Mouse (Mus musculus) stomach, embryonic 16.5 days (tissue): ENCODE data around the gene Cacna2d2. TPM values are rescaled to one million over a fixed set of nuclear protein-coding genes. Genes with fewer than 3 reads are reported as not detected.

ENCODE experiments used
- ATAC-seq: fragments of 200-750 bp; cut with Nextera tagmentation; 2 replicates; pipeline ENCODE4 v1.8.0; 2017; ENCODE audit warnings: moderate number of reproducible peaks, moderate TSS enrichment; ENCODE audit not compliant: insufficient read depth, low FRiP score
- H3K27ac ChIP-seq: fragments of 300-500 bp; sonication (generic); 2 replicates; pipeline ENCODE4 v1.5.1; 2014; ENCODE audit warnings: low read length
- H3K27me3 ChIP-seq: fragments of 300-500 bp; sonication (generic); 2 replicates; pipeline ENCODE4 v1.6.1; 2014; ENCODE audit warnings: low read length, control low read depth, mixed read lengths; ENCODE audit not compliant: control insufficient read depth, insufficient read depth
- H3K36me3 ChIP-seq: fragments of 300-500 bp; sonication (generic); 2 replicates; pipeline ENCODE4 v1.6.1; 2014; ENCODE audit warnings: low read length; ENCODE audit not compliant: control insufficient read depth, insufficient read depth
- H3K4me1 ChIP-seq: fragments of 300-500 bp; sonication (generic); 2 replicates; pipeline ENCODE4 v1.6.1; 2014; ENCODE audit warnings: low read length, control low read depth, mixed read lengths; ENCODE audit not compliant: control insufficient read depth, insufficient read depth
- H3K4me2 ChIP-seq: fragments of 300-500 bp; sonication (generic); 2 replicates; pipeline ENCODE4 v1.6.1; 2014; ENCODE audit warnings: low read depth, low read length, mixed read lengths
- H3K4me3 ChIP-seq: fragments of 300-500 bp; sonication (generic); replicated peaks from 2 replicates; pipeline ENCODE4 v1.5.1; 2014; ENCODE audit warnings: mild to moderate bottlenecking, low read length
- H3K9ac ChIP-seq: fragments of 300-500 bp; sonication (generic); 2 replicates; pipeline ENCODE4 v1.6.1; 2014; ENCODE audit warnings: low read length
- H3K9me3 ChIP-seq: fragments of 300-500 bp; sonication (generic); replicated peaks from 2 replicates; pipeline ENCODE4 v1.6.1; 2016; ENCODE audit warnings: low read length, control low read depth; ENCODE audit not compliant: control insufficient read depth
- WGBS: fragments of 180-500 bp; shearing (Covaris S2); extraction: QIAGEN DNeasy Blood & Tissue Kit; methylation state at CpG from one replicate; pipeline ENCODE4 v1.1.7; 2014; 5-methylcytosine and 5-hydroxymethylcytosine counted together
- polyA plus RNA-seq: library from polyadenylated mRNA; unstranded; fragments of >200 nt; fragmentation: Nextera tagmentation; extraction: Ambion mirVana; gene quantifications from 2 replicates; pipeline ENCODE4 v1.2.1, GENCODE M21; 2015

Gene Cacna2d2
- polyA plus RNA-seq, 1 experiment from 2014 or later, result 0.19 TPM

DNA sequence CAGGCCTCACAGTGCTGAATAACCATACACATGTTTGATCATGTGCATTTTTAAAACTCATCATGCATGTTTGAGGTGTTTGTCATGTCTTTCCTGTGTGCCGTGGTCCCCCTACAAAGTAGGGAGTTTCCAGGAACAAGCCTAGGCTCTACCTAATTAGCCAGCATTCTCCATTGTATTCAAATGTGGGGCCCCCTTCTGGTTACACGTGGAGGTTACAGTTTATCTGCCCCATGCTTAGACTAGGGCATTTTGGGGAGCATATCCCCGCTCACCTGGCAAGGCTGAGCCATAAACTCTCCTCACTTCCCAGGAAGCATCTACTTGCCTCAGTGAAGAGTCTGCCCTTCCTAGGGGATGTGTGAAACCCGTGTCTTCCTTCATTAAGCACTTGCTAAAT is 3.0 kb upstream of the Cacna2d2 start:
- Histone ChIP-seq H3K27ac (no peak overlapping the region), H3K36me3 (no peaks in the 10 kb centered on the region), H3K4me3 (no peak overlapping the region), H3K4me1 (peaks cover 8% of the 10 kb centered on the region; the same call in 1 of the 2 replicates), H3K9ac (no peak overlapping the region), H3K9me3 (no peaks in the 10 kb centered on the region), H3K27me3 (peaks cover 44% of the 10 kb centered on the region), H3K4me2 (no peak overlapping the region)
- no peak for ATAC-seq
- 33% methylated on average over 4 of the region's 4 CpGs for WGBS

DNA sequence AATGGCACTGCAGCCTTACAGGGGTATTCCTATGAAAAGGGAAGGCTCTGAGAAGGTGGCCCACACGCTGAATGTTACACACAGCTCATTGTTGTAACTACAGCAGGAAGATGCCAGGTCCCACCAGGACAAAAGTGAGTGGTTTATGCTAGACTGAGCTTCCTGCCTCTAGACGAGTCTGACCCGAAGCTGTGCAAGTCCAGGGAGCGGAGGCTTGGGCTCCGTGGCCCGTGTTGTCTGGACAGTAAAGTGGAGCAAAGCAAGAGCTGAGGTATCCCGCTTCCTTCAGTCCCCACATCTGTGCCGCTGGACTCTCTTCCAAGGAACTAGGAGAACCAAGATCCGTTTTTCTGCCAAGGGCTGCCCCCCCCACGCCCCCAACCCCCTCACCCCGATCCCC is 444 bp upstream of the Cacna2d2 start:
- H3K27me3 ChIP-seq, result peaks cover 68% of the 10 kb centered on the region
- 27% methylated on average over 11 of the region's 11 CpGs for WGBS

DNA sequence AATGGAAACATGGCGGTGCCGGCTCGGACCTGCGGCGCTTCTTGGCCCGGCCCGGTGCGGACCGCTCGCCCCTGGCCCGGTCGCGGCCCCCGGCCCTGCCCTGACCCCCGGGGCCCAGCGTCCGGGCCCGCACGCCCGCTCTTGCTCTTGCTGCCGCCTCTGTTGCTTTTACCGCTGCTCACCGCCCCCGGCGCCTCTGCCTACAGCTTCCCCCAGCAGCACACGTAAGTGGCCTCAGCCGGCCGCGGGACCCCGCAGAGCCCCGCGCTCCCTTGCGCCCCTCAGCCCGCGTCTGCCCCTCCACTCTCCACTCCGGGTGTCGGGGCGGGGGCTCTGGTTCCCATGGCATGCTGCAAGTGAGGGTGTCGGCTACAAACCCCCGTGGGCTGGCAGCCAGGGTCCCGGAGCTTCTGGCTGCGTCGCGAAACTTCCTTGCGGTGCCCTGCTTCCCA is 674 bp downstream of the Cacna2d2 start:
- Histone ChIP-seq H3K27ac (no peak overlapping the region), H3K36me3 (no peaks in the 10 kb centered on the region), H3K9ac (peak overlapping the region; percentile 69), H3K27me3 (peaks cover 68% of the 10 kb centered on the region), H3K4me1 (peaks cover 8% of the 10 kb centered on the region; the same call in 1 of the 2 replicates), H3K4me2 (peak overlapping the region; percentile 98), H3K9me3 (no peaks in the 10 kb centered on the region), H3K4me3 (peak overlapping the region; percentile 63)
- WGBS, result 1% methylated on average over 35 of the region's 45 CpGs
- ATAC-seq, result peak; percentile 38; the same call in 1 of the 2 replicates

More for the DNA sequence above, 444 bp upstream of the Cacna2d2 start:
- H3K36me3 ChIP-seq, result no peaks in the 10 kb centered on the region
- H3K27ac ChIP-seq, result no peak overlapping the region
- no peak overlapping the region; the same call in 1 of the 2 replicates for H3K4me3 ChIP-seq
- H3K4me1 ChIP-seq, result peaks cover 8% of the 10 kb centered on the region; the same call in 1 of the 2 replicates
- no peak overlapping the region for H3K4me2 ChIP-seq
- no peaks in the 10 kb centered on the region for H3K9me3 ChIP-seq
- no peak overlapping the region for H3K9ac ChIP-seq
- ATAC-seq, result no peak

DNA sequence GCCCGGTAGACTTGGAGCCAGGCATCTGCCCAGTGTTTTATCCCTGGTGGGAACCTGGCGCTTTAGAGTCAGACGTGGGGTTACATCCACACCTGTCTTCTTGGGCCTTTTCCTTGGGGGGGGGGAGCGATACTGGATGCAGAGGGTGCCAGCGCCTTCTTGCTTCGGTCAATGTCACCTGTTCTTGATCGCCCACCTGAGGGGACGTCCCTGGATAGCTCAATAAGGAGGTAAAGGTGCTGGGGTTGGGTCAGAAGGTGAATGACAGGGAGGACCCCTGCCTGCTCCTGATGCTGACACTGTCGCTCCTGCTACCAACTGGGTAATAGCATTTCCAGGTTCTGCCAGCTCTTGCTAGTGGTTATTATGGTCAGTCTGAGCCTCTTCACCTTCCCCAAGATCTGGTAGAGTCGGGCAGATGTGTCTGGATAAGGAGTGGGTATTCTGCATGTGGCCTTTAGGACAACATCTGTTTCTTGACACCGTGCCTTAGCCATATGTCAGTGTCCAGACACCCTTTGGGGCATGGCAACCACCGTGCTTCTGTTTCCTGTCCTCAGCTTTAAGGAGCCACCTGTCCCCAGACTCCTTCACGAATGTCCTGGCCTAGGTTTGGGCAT is 1.4 kb downstream of the Cacna2d2 start:
- H3K27me3 ChIP-seq, result peaks cover 68% of the 10 kb centered on the region
- H3K27ac ChIP-seq, result no peak overlapping the region
- H3K4me3 ChIP-seq, result peak overlapping the region; percentile 63; the same call in 1 of the 2 replicates
- H3K4me1 ChIP-seq, result peaks cover 8% of the 10 kb centered on the region; the same call in 1 of the 2 replicates
- H3K36me3 ChIP-seq, result no peaks in the 10 kb centered on the region
- WGBS, result 12% methylated on average over 13 of the region's 13 CpGs
- H3K4me2 ChIP-seq, result peak overlapping the region; percentile 98
- peak overlapping the region; percentile 69; the same call in 1 of the 2 replicates for H3K9ac ChIP-seq
- H3K9me3 ChIP-seq, result no peaks in the 10 kb centered on the region
- no peak for ATAC-seq

DNA sequence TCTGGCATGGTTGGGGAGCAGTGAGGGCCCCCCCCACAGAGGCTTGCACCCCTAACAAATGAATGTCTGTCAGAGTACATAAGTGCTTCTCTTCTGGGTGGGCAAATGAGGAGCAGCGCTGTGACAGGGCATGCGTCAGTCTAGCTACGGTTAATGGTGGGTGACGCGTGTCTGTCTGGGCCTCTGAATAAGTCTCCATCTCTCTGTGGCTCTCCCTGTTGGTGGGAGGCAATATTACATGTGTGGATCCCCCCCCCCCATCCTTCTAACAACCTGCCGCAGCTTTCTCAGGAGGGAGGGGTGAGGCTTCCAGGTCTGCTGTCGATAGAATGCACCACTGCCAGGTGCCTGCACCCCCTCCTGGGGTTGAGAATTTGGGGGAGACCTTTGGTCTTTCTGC is 3.7 kb downstream of the Cacna2d2 start:
- H3K9ac ChIP-seq, result no peak overlapping the region
- H3K27ac ChIP-seq, result no peak overlapping the region
- H3K4me3 ChIP-seq, result no peak overlapping the region
- 76% methylated on average over 7 of the region's 7 CpGs for WGBS
- H3K4me1 ChIP-seq, result peaks cover 8% of the 10 kb centered on the region; the same call in 1 of the 2 replicates
- ATAC-seq, result no peak
- no peaks in the 10 kb centered on the region for H3K9me3 ChIP-seq
- H3K27me3 ChIP-seq, result peaks cover 57% of the 10 kb centered on the region
- no peak overlapping the region for H3K4me2 ChIP-seq
- no peaks in the 10 kb centered on the region for H3K36me3 ChIP-seq

DNA sequence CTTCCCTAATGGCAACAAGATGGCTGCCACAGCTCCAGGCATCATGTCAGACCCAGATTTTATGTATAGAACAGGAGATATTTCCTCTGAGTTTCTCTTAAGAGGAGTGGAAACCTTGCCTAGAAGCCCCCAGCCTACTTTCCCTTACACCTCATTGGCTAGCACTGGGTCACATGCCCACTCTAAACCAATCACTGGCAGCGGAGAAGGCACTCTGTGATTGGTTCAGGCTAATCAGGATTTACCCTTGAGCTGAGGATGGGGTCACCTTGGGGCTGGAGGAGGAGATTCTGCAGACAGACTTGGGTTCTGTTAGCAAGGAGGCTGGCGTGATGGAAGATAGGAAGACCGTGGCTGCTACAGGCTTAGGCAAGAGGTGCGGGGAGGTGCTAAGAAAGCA is 10.0 kb downstream of the Cacna2d2 start:
- no peaks in the 10 kb centered on the region for H3K36me3 ChIP-seq
- no peaks in the 10 kb centered on the region for H3K9me3 ChIP-seq
- no peaks in the 10 kb centered on the region for H3K4me1 ChIP-seq
- H3K27me3 ChIP-seq, result no peaks in the 10 kb centered on the region; the same call in none of the 2 replicates
- no peak overlapping the region for H3K4me2 ChIP-seq
- 74% methylated on average over 4 of the region's 4 CpGs for WGBS
- no peak for ATAC-seq
- H3K27ac ChIP-seq, result no peak overlapping the region
- no peak overlapping the region for H3K9ac ChIP-seq
- H3K4me3 ChIP-seq, result no peak overlapping the region

DNA sequence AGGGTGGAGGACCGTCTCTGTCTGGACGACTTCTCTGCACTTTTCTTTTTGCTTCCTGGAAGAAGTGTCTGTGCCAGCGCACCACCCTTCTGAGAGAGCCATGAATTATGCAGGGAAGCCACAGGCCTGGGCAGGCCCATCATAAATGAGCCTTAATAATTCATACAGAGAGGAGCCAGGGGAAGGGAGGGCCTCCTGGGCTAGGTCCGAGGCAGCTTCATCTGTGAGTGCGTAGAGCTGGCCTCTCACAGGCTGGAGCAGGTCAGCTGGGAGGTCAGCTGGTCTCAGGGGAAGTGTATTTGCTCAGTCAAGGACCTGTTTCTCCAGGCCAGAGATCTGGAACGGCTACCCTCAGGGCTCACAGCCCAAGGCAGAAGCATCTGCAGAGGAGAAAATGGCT is 17.7 kb downstream of the Cacna2d2 start:
- ATAC-seq, result no peak
- Histone ChIP-seq H3K4me1 (no peaks in the 10 kb centered on the region), H3K27me3 (no peaks in the 10 kb centered on the region), H3K4me2 (no peak overlapping the region), H3K36me3 (no peaks in the 10 kb centered on the region), H3K27ac (no peak overlapping the region), H3K9ac (no peak overlapping the region), H3K4me3 (no peak overlapping the region), H3K9me3 (no peaks in the 10 kb centered on the region)
- WGBS, result 47% methylated on average over 6 of the region's 6 CpGs

DNA sequence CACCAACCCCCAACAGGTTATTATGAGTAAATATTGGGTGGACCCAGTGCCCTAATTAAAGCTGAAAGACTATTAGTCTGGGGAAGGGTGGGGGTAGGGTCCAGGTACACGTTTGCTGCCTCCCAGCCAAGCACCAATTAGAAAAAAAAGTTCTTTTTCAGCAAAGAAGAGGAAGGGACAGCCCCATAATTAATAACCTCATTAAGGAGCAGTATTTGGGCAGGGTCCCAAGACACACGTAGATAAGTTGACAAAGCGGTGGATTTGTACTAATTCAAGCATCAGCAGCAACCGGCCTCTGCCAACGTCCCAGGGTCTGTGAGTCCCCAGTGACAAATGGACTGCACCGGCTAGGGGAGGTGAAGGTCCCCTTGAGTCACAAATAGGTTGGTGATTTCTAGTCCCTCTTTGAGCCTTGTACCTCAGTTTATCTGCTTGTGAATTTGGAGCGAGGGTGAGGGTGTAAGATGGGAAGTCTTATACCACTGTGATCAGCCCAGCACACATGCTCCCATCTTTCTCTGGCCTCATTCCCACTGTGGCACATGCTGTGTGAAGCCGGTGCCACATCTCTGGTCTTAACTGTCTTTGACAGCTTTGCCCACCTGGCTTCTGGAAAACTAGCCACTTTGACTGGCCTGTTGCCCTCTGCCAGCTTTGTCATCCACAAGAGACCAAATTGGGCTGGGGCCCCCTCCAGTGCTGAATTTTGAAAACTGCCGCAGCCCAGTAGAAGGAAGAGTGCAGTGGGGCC is 20.3 kb downstream of the Cacna2d2 start:
- Histone ChIP-seq H3K9ac (no peak overlapping the region), H3K4me3 (no peak overlapping the region), H3K4me2 (no peak overlapping the region), H3K36me3 (no peaks in the 10 kb centered on the region), H3K9me3 (no peaks in the 10 kb centered on the region), H3K27ac (no peak overlapping the region), H3K4me1 (no peaks in the 10 kb centered on the region), H3K27me3 (no peaks in the 10 kb centered on the region)
- WGBS, result 63% methylated on average over 9 of the region's 9 CpGs
- ATAC-seq, result no peak

DNA sequence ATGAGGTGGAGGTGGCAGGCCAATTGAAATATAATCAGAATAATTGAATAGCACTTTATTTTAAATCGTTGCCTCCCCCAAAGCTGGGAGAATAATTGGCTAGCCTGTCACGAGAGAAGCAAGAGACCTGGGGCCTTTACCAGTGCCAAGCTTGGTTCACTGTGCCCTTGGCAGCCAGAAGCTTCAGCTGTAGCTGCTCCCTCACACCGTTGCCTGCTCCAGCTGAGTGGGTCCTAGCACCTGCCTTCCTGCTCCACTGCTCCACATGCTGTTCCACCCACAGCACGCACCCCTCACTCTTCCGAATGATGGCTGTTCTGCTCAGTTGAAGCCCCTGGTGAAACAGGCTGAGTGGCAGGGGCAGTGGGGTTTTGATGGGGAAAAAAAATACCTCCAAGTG is 21.5 kb downstream of the Cacna2d2 start:
- H3K4me3 ChIP-seq, result no peak overlapping the region
- no peak overlapping the region for H3K9ac ChIP-seq
- ATAC-seq, result no peak
- 69% methylated on average over 5 of the region's 5 CpGs for WGBS
- no peaks in the 10 kb centered on the region for H3K9me3 ChIP-seq
- no peak overlapping the region for H3K4me2 ChIP-seq
- H3K36me3 ChIP-seq, result no peaks in the 10 kb centered on the region
- H3K27me3 ChIP-seq, result no peaks in the 10 kb centered on the region
- H3K4me1 ChIP-seq, result no peaks in the 10 kb centered on the region
- H3K27ac ChIP-seq, result no peak overlapping the region
